Mouse (Mus musculus) forebrain, embryonic 16.5 days (tissue): ENCODE data around the gene Celf2. TPM values are rescaled to one million over a fixed set of nuclear protein-coding genes. Genes with fewer than 3 reads are reported as not detected.

Source experiments
- ATAC-seq: fragments of 200-750 bp; cut with Nextera tagmentation; 2 replicates; pipeline ENCODE4 v1.8.0; 2017; ENCODE audit warnings: mild to moderate bottlenecking, moderate library complexity
- H3K27ac ChIP-seq: fragments of 300-500 bp; sonication (generic); 2 replicates; pipeline ENCODE4 v1.5.1; 2014; ENCODE audit warnings: low read length, control low read depth
- H3K27me3 ChIP-seq: fragments of 300-500 bp; sonication (generic); replicated peaks from 2 replicates; pipeline ENCODE4 v1.6.1; 2014; ENCODE audit warnings: low read length; ENCODE audit not compliant: control insufficient read depth, insufficient read depth
- H3K36me3 ChIP-seq: fragments of 300-500 bp; sonication (generic); 2 replicates; pipeline ENCODE4 v1.6.1; 2014; ENCODE audit not compliant: control insufficient read depth, insufficient read depth
- H3K4me1 ChIP-seq: fragments of 300-500 bp; sonication (generic); replicated peaks from 2 replicates; pipeline ENCODE4 v1.6.1; 2014; ENCODE audit warnings: low read length; ENCODE audit not compliant: control insufficient read depth, insufficient read depth
- H3K4me2 ChIP-seq: fragments of 300-500 bp; sonication (generic); 2 replicates; pipeline ENCODE4 v1.6.1; 2014; ENCODE audit warnings: mild to moderate bottlenecking, low read length, control low read depth
- H3K4me3 ChIP-seq: fragments of 300-500 bp; sonication (generic); replicated peaks from 2 replicates; pipeline ENCODE4 v1.5.1; 2014; ENCODE audit warnings: mild to moderate bottlenecking, low read length, control low read depth
- H3K9ac ChIP-seq: fragments of 300-500 bp; sonication (generic); replicated peaks from 2 replicates; pipeline ENCODE4 v1.6.1; 2014; ENCODE audit warnings: low read depth, low read length, control low read depth
- H3K9me3 ChIP-seq: fragments of 300-500 bp; sonication (generic); 2 replicates; pipeline ENCODE4 v1.6.1; 2016; ENCODE audit warnings: low read length; ENCODE audit not compliant: control insufficient read depth
- WGBS: fragments of 180-500 bp; shearing (Covaris S2); extraction: QIAGEN DNeasy Blood & Tissue Kit; methylation state at CpG from one replicate; pipeline ENCODE4 v1.1.7; 2014; 5-methylcytosine and 5-hydroxymethylcytosine counted together
- polyA plus RNA-seq: library from polyadenylated mRNA; unstranded; fragments of >200 nt; fragmentation: Nextera tagmentation; extraction: Ambion mirVana; gene quantifications from 2 replicates; pipeline ENCODE4 v1.2.1, GENCODE M21; 2015

The Celf2 gene
- polyA plus RNA-seq, 1 experiment from 2014 or later, result 348 TPM

- Histone ChIP-seq H3K27ac (peak overlapping the region; percentile 71), H3K36me3 (no peaks in the 10 kb centered on the region), H3K4me2 (no peak overlapping the region), H3K9me3 (no peaks in the 10 kb centered on the region), H3K4me1 (peaks cover 27% of the 10 kb centered on the region), H3K9ac (no peak overlapping the region), H3K4me3 (no peak overlapping the region), H3K27me3 (no peaks in the 10 kb centered on the region)
- peak; percentile 87 for ATAC-seq
- 54% methylated on average over 6 of the region's 6 CpGs for WGBS
Measured at GRCm38 (mm10) chr2:6653719-6654118, 855.6 kb downstream of the Celf2 start.

GRCm38 (mm10) chr2:6651697-6652096, 857.7 kb downstream of the Celf2 start:
- no peaks in the 10 kb centered on the region for H3K9me3 ChIP-seq
- 75% methylated on average over 1 of the region's 1 CpGs for WGBS
- ATAC-seq, result no peak

GRCm38 (mm10) chr2:6648877-6649276, 860.5 kb downstream of the Celf2 start:
- peaks cover 19% of the 10 kb centered on the region for H3K4me1 ChIP-seq
- H3K27me3 ChIP-seq, result no peaks in the 10 kb centered on the region
- H3K9ac ChIP-seq, result no peak overlapping the region
- H3K4me2 ChIP-seq, result no peak overlapping the region
- no peak overlapping the region for H3K4me3 ChIP-seq
- no peak overlapping the region; the same call in 1 of the 2 replicates for H3K27ac ChIP-seq
- no peaks in the 10 kb centered on the region for H3K9me3 ChIP-seq
- no peaks in the 10 kb centered on the region for H3K36me3 ChIP-seq
- ATAC-seq, result no peak
- 86% methylated on average over 6 of the region's 6 CpGs for WGBS

More at GRCm38 (mm10) chr2:6651697-6652096, 857.7 kb downstream of the Celf2 start:
- Histone ChIP-seq H3K4me2 (no peak overlapping the region), H3K4me1 (peaks cover 28% of the 10 kb centered on the region), H3K36me3 (no peaks in the 10 kb centered on the region), H3K27ac (no peak overlapping the region), H3K4me3 (no peak overlapping the region), H3K9ac (no peak overlapping the region), H3K27me3 (no peaks in the 10 kb centered on the region)

- H3K36me3 ChIP-seq, result no peaks in the 10 kb centered on the region
- H3K27me3 ChIP-seq, result no peaks in the 10 kb centered on the region
- no peak overlapping the region for H3K9ac ChIP-seq
- no peak overlapping the region for H3K4me3 ChIP-seq
- no peak for ATAC-seq
- WGBS, result 96% methylated on average over 4 of the region's 4 CpGs
- no peak overlapping the region for H3K27ac ChIP-seq
- peaks cover 18% of the 10 kb centered on the region for H3K4me1 ChIP-seq
- no peaks in the 10 kb centered on the region for H3K9me3 ChIP-seq
- H3K4me2 ChIP-seq, result no peak overlapping the region
Measured at GRCm38 (mm10) chr2:6647028-6647427, 862.3 kb downstream of the Celf2 start.

GRCm38 (mm10) chr2:6646325-6646724, 863.0 kb downstream of the Celf2 start:
- no peak overlapping the region for H3K4me2 ChIP-seq
- H3K9me3 ChIP-seq, result no peaks in the 10 kb centered on the region
- H3K4me1 ChIP-seq, result peaks cover 17% of the 10 kb centered on the region
- H3K9ac ChIP-seq, result no peak overlapping the region
- H3K27ac ChIP-seq, result no peak overlapping the region
- ATAC-seq, result no peak
- WGBS, result 70% methylated on average over 3 of the region's 3 CpGs
- H3K27me3 ChIP-seq, result no peaks in the 10 kb centered on the region
- no peaks in the 10 kb centered on the region for H3K36me3 ChIP-seq
- H3K4me3 ChIP-seq, result no peak overlapping the region

- ATAC-seq, result no peak
- H3K36me3 ChIP-seq, result no peaks in the 10 kb centered on the region
- no peak overlapping the region for H3K27ac ChIP-seq
- 54% methylated on average over 3 of the region's 3 CpGs for WGBS
- H3K27me3 ChIP-seq, result no peaks in the 10 kb centered on the region
- no peak overlapping the region for H3K4me3 ChIP-seq
- no peak overlapping the region for H3K4me2 ChIP-seq
- H3K4me1 ChIP-seq, result peaks cover 22% of the 10 kb centered on the region
- H3K9ac ChIP-seq, result no peak overlapping the region
- H3K9me3 ChIP-seq, result no peaks in the 10 kb centered on the region
Measured at GRCm38 (mm10) chr2:6642222-6642850, 867.0 kb downstream of the Celf2 start.

GRCm38 (mm10) chr2:6639370-6639769, 870.0 kb downstream of the Celf2 start:
- Histone ChIP-seq H3K9me3 (no peaks in the 10 kb centered on the region), H3K9ac (no peak overlapping the region), H3K36me3 (no peaks in the 10 kb centered on the region), H3K4me3 (no peak overlapping the region), H3K27me3 (no peaks in the 10 kb centered on the region), H3K4me2 (no peak overlapping the region), H3K27ac (no peak overlapping the region; the same call in 1 of the 2 replicates), H3K4me1 (peaks cover 27% of the 10 kb centered on the region)
- 76% methylated on average over 6 of the region's 6 CpGs for WGBS
- no peak for ATAC-seq

- no peaks in the 10 kb centered on the region for H3K27me3 ChIP-seq
- peak; percentile 62 for ATAC-seq
- H3K4me3 ChIP-seq, result no peak overlapping the region
- 33% methylated on average over 2 of the region's 2 CpGs for WGBS
- peaks cover 17% of the 10 kb centered on the region for H3K4me1 ChIP-seq
- H3K9ac ChIP-seq, result no peak overlapping the region
- H3K36me3 ChIP-seq, result no peaks in the 10 kb centered on the region
- no peak overlapping the region for H3K4me2 ChIP-seq
- H3K9me3 ChIP-seq, result no peaks in the 10 kb centered on the region
- peak overlapping the region; percentile 65 for H3K27ac ChIP-seq
Measured at GRCm38 (mm10) chr2:6637147-6637546, 872.2 kb downstream of the Celf2 start.

- H3K4me1 ChIP-seq, result peaks cover 12% of the 10 kb centered on the region
- H3K9ac ChIP-seq, result no peak overlapping the region
- WGBS, result 94% methylated on average over 6 of the region's 6 CpGs
- no peaks in the 10 kb centered on the region for H3K9me3 ChIP-seq
- H3K36me3 ChIP-seq, result no peaks in the 10 kb centered on the region
- ATAC-seq, result no peak
- H3K27me3 ChIP-seq, result no peaks in the 10 kb centered on the region
- H3K4me3 ChIP-seq, result no peak overlapping the region
- H3K27ac ChIP-seq, result no peak overlapping the region
- no peak overlapping the region for H3K4me2 ChIP-seq
Measured at GRCm38 (mm10) chr2:6634899-6635298, 874.5 kb downstream of the Celf2 start.

GRCm38 (mm10) chr2:6633115-6633514, 876.2 kb downstream of the Celf2 start:
- no peak overlapping the region for H3K27ac ChIP-seq
- H3K4me2 ChIP-seq, result no peak overlapping the region
- no peaks in the 10 kb centered on the region for H3K27me3 ChIP-seq
- no peaks in the 10 kb centered on the region for H3K36me3 ChIP-seq
- H3K9me3 ChIP-seq, result no peaks in the 10 kb centered on the region
- no peak for ATAC-seq
- H3K4me3 ChIP-seq, result no peak overlapping the region
- peaks cover 8% of the 10 kb centered on the region; the same call in 1 of the 2 replicates for H3K4me1 ChIP-seq
- H3K9ac ChIP-seq, result no peak overlapping the region
- 88% methylated on average over 1 of the region's 1 CpGs for WGBS
